Comparison of ENCODE assay signal across 8 mouse cellular contexts in the genomic region with DNA sequence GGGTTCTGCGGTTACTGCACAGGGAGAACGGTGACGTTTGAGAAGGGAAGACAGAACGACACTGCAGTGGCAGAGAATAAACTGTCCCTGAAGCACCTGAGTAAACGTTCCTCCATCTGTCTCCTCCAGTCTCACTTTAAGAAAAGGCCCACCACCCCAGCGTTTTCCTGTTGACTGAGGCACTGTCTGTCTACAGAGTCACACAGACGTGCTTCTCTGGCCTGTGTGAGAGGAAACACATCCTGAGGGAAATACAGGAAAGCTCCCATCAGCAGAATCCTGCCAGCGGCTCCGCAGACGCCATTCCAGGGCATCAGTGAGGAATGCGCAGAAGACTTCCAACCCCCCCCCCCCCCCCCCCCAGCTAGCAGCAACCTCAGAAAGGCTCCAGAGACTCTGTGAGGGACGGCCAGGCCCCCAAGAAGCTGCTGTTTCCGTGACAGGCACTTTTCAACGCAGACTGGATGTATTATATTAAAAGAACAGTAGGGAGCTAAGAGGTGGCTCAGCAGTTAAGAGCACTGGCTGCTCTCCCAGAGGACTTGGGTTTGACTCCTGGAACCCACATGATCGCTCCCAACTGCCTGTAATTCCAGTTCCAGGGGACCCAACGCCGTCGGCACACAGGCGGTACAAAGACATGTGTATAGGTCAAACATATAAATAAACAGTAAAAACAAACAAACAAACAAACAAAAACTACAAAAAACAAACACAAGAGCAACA. TPM values are rescaled to one million over a fixed set of nuclear protein-coding genes. Genes with fewer than 3 reads are reported as not detected.
DNase-seq lines count a peak whose midpoint lies in the region; ATAC-seq lines count a peak whose summit lies in the region.

No protein-coding gene starts in this region.

- ATAC-seq in lung, embryonic 16.5 days (ENCODE audit: low read depth): peak; percentile 70
- peak; percentile 66; the same call in 1 of the 2 replicates for ATAC-seq in limb, embryonic 12.5 days (ENCODE audit: insufficient number of reproducible peaks, insufficient read depth, low FRiP score, low TSS enrichment, low read depth)
- ATAC-seq in stomach, embryonic 14.5 days (ENCODE audit: insufficient number of reproducible peaks, insufficient read depth, low FRiP score, low read depth): peak; percentile 14; the same call in 1 of the 2 replicates
- ATAC-seq in monocyte, adult 5-6 weeks (replicated peaks; ENCODE audit: insufficient number of reproducible peaks, low FRiP score, low TSS enrichment, poor library complexity, severe bottlenecking): no peak

- peak overlapping the region; percentile 39; the same call in 1 of the 2 replicates for H3K9ac ChIP-seq in lung, embryonic 16.5 days (ENCODE audit: low read length)
- H3K9ac ChIP-seq in limb, embryonic 12.5 days (replicated peaks): no peak overlapping the region
- no peak overlapping the region for H3K9ac ChIP-seq in stomach, embryonic 14.5 days (replicated peaks; ENCODE audit: low read depth, low read length)

- no peak overlapping the region for H3K4me3 ChIP-seq in lung, embryonic 16.5 days (ENCODE audit: low read length)
- no peak overlapping the region for H3K4me3 ChIP-seq in limb, embryonic 12.5 days (replicated peaks)
- no peak overlapping the region for H3K4me3 ChIP-seq in stomach, embryonic 14.5 days (ENCODE audit: low read depth, low read length)

- H3K36me3 ChIP-seq in lung, embryonic 16.5 days (ENCODE audit: control insufficient read depth, insufficient read depth, low read length): no peaks in the 10 kb centered on the region
- H3K36me3 ChIP-seq in limb, embryonic 12.5 days: no peaks in the 10 kb centered on the region
- no peaks in the 10 kb centered on the region for H3K36me3 ChIP-seq in stomach, embryonic 14.5 days (ENCODE audit: control insufficient read depth, insufficient read depth, low read length)

- 12% methylated on average over 19 of the region's 19 CpGs for WGBS in lung, embryonic 16.5 days
- WGBS in limb, embryonic 12.5 days: 21% methylated on average over 19 of the region's 19 CpGs
- WGBS in stomach, embryonic 14.5 days: 18% methylated on average over 19 of the region's 19 CpGs

- H3K27ac ChIP-seq in lung, embryonic 16.5 days (ENCODE audit: low read length): peak overlapping the region; percentile 82
- H3K27ac ChIP-seq in limb, embryonic 12.5 days: peak overlapping the region; percentile 68
- peak overlapping the region; percentile 59; the same call in 1 of the 2 replicates for H3K27ac ChIP-seq in stomach, embryonic 14.5 days (ENCODE audit: low read length)

- no peak for DNase-seq in lung, postnatal 36 days
- DNase-seq in heart, postnatal 4 days: peak; percentile 59
- no peak for DNase-seq in layer of hippocampus, postnatal 10 days (ENCODE audit: low spot score in 2 of 2)
- DNase-seq in layer of hippocampus, adult 9-10 months (ENCODE audit: low spot score): no peak

- H3K4me2 ChIP-seq in lung, embryonic 16.5 days (ENCODE audit: low read depth, low read length): peak overlapping the region; percentile 31; the same call in 1 of the 2 replicates
- H3K4me2 ChIP-seq in limb, embryonic 12.5 days: peak overlapping the region; percentile 32
- no peak overlapping the region for H3K4me2 ChIP-seq in stomach, embryonic 14.5 days (replicated peaks; ENCODE audit: low read depth, low read length)

- H3K4me1 ChIP-seq in lung, embryonic 16.5 days (replicated peaks; ENCODE audit: control insufficient read depth, insufficient read depth, low read length): peaks cover 45% of the 10 kb centered on the region
- peaks cover 29% of the 10 kb centered on the region for H3K4me1 ChIP-seq in limb, embryonic 12.5 days (replicated peaks)
- peaks cover 33% of the 10 kb centered on the region; the same call in 1 of the 2 replicates for H3K4me1 ChIP-seq in stomach, embryonic 14.5 days (ENCODE audit: control insufficient read depth, insufficient read depth, low read length)

- no peaks in the 10 kb centered on the region for H3K27me3 ChIP-seq in lung, embryonic 16.5 days (ENCODE audit: control insufficient read depth, insufficient read depth, low read depth, low read length)
- H3K27me3 ChIP-seq in limb, embryonic 12.5 days: no peaks in the 10 kb centered on the region
- H3K27me3 ChIP-seq in stomach, embryonic 14.5 days (ENCODE audit: control insufficient read depth, insufficient read depth, low read length): no peaks in the 10 kb centered on the region

- H3K9me3 ChIP-seq in lung, embryonic 16.5 days (ENCODE audit: control insufficient read depth, low read length): no peaks in the 10 kb centered on the region
- H3K9me3 ChIP-seq in limb, embryonic 12.5 days: peaks cover 4% of the 10 kb centered on the region; the same call in 1 of the 2 replicates
- H3K9me3 ChIP-seq in stomach, embryonic 14.5 days (ENCODE audit: control insufficient read depth, low read depth, low read length): no peaks in the 10 kb centered on the region

RNA-seq across cellular contexts. Expression of gene Coro1c, which starts 19.2 kb away (rescaled TPM):
- 131 and 138 TPM in 2 replicates for polyA plus RNA-seq in lung, embryonic 16.5 days (2015; fragmentation: Nextera tagmentation; extraction: Ambion mirVana)
- 100 to 1,000 TPM in 1 of 2 experiments, 10 to 100 TPM in 1; 92.4 to 108 TPM for total RNA-seq in heart, postnatal 4 days (2021)
- 91.1 and 99.4 TPM in 2 replicates for polyA plus RNA-seq in limb, embryonic 12.5 days (2016; fragmentation: Nextera tagmentation; extraction: Ambion mirVana)
- 131 and 145 TPM in 2 replicates for polyA plus RNA-seq in stomach, embryonic 14.5 days (2014; fragmentation: Nextera tagmentation; extraction: Ambion mirVana)
- 100 to 1,000 TPM; 104 TPM for total RNA-seq in layer of hippocampus, postnatal 10 days (2021)
- 129 to 177 TPM (median 136 TPM) in 3 replicates for total RNA-seq in monocyte, adult 5-6 weeks (2017)

RNA-seq across cellular contexts. Expression of gene Selplg, which starts 56.9 kb away (rescaled TPM):
- polyA plus RNA-seq in lung, embryonic 16.5 days (2015; fragmentation: Nextera tagmentation; extraction: Ambion mirVana): 7.4 and 9.5 TPM in 2 replicates
- 1 to 10 TPM; 1.3 to 2.1 TPM for total RNA-seq in heart, postnatal 4 days (2021)
- 1.4 and 1.8 TPM in 2 replicates for polyA plus RNA-seq in limb, embryonic 12.5 days (2016; fragmentation: Nextera tagmentation; extraction: Ambion mirVana)
- 2.9 and 4.5 TPM in 2 replicates for polyA plus RNA-seq in stomach, embryonic 14.5 days (2014; fragmentation: Nextera tagmentation; extraction: Ambion mirVana)
- 10 to 100 TPM; 12.1 to 12.9 TPM for total RNA-seq in layer of hippocampus, postnatal 10 days (2021)
- 212 to 415 TPM (median 221 TPM) in 3 replicates for total RNA-seq in monocyte, adult 5-6 weeks (2017)

Comparison
In these comparisons a context has a peak if more than half of its experiments do, and no peak if none do; other contexts are left out.
1. RNA of gene Selplg, which starts 56.9 kb away (total RNA-seq): 212 to 415 TPM in monocyte, adult 5-6 weeks; 12.1 to 12.9 TPM in layer of hippocampus, postnatal 10 days and 1.3 to 2.1 TPM in heart, postnatal 4 days; every median in the first group is over 10 times any median in the second.
2. Peak in every context shown above with its lines, with median percentiles within 50 percentile points of each other: H3K27ac ChIP-seq.